Mouse (Mus musculus) kidney, adult 10 weeks (tissue): ENCODE measurements around the gene Gm13696. TPM values are rescaled to one million over a fixed set of nuclear protein-coding genes. Genes with fewer than 3 reads are reported as not detected.

Source experiments
- polyA plus RNA-seq: library from polyadenylated mRNA; stranded (reverse); fragments of 350-450 nt; fragmentation: Illumina TruSeq; extraction: RNeasy Lipid Tissue Mini Kit (QIAGEN cat#74804); gene quantifications from one replicate; pipeline ENCODE4 v1.2.3, GENCODE M21; 2014; ENCODE audit warnings: low read depth, low replicate concordance

The Gm13696 gene
- not detected for polyA plus RNA-seq

DNA sequence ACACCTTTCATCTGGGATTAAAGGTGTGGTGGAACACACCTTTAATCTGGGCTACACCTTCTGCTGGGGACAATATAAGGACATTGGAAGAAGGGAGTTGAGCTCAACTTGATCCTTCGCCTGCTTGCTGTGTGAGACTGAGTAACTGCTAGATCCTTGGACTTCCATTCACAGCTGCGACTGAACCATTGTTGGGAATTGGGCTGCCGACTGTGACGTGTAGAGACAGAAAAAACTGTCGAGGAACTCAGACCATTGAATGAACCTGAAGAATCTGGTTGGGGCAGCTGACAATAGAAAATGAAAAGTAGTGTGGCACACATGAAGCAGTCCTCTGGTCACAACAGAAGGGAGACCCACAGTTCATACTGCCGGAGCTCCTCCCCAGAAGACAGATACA is at the start of gene Gm13696:
Gm13696 (plus strand) TSS at position 301 of the 400 bp plus-strand sequence.

DNA sequence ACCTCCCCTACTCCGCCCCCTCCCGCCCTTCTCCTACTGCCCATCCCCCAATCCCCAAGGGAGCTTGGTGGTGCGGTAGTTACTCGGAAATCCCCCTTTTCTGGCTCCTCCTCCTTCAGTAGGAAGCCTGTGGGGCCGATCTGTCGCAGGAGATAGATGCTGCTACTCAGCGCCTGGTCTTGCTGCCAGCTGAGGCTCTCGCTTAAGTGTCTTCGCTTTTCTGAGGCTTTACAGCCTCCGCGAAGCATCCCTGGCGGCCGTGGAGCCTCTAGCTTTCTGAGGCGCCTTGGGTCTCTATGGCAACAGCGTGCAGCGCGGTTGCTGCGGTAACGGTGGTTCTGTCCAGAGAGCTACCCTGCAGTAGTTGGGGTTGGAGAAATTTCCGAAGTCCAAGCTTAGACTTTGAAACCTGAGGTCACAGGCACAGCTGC is 32.0 kb upstream of the Gm13696 start, which contains the start of gene Zswim2:
Zswim2 (minus strand) TSS at position 298 of the 431 bp plus-strand sequence.

DNA sequence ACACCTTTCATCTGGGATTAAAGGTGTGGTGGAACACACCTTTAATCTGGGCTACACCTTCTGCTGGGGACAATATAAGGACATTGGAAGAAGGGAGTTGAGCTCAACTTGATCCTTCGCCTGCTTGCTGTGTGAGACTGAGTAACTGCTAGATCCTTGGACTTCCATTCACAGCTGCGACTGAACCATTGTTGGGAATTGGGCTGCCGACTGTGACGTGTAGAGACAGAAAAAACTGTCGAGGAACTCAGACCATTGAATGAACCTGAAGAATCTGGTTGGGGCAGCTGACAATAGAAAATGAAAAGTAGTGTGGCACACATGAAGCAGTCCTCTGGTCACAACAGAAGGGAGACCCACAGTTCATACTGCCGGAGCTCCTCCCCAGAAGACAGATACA is 17.5 kb upstream of the Gm13696 start, which contains the start of gene Gm13698:
Gm13698 (plus strand) TSS at position 301 of the 400 bp plus-strand sequence.

DNA sequence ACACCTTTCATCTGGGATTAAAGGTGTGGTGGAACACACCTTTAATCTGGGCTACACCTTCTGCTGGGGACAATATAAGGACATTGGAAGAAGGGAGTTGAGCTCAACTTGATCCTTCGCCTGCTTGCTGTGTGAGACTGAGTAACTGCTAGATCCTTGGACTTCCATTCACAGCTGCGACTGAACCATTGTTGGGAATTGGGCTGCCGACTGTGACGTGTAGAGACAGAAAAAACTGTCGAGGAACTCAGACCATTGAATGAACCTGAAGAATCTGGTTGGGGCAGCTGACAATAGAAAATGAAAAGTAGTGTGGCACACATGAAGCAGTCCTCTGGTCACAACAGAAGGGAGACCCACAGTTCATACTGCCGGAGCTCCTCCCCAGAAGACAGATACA is 11.7 kb upstream of the Gm13696 start, which contains the start of gene Gm13693:
Gm13693 (plus strand) TSS at position 301 of the 400 bp plus-strand sequence.

GRCm38 (mm10) chr2:83967013-83967412 is 5.9 kb upstream of the Gm13696 start, which contains the start of gene Gm13695:
Gm13695 (plus strand) TSS chr2:83967313.

DNA sequence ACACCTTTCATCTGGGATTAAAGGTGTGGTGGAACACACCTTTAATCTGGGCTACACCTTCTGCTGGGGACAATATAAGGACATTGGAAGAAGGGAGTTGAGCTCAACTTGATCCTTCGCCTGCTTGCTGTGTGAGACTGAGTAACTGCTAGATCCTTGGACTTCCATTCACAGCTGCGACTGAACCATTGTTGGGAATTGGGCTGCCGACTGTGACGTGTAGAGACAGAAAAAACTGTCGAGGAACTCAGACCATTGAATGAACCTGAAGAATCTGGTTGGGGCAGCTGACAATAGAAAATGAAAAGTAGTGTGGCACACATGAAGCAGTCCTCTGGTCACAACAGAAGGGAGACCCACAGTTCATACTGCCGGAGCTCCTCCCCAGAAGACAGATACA is 5.7 kb downstream of the Gm13696 start, which contains the start of gene Gm13694:
Gm13694 (plus strand) TSS at position 301 of the 400 bp plus-strand sequence.

DNA sequence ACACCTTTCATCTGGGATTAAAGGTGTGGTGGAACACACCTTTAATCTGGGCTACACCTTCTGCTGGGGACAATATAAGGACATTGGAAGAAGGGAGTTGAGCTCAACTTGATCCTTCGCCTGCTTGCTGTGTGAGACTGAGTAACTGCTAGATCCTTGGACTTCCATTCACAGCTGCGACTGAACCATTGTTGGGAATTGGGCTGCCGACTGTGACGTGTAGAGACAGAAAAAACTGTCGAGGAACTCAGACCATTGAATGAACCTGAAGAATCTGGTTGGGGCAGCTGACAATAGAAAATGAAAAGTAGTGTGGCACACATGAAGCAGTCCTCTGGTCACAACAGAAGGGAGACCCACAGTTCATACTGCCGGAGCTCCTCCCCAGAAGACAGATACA is 11.5 kb downstream of the Gm13696 start, which contains the start of gene Gm13697:
Gm13697 (plus strand) TSS at position 301 of the 400 bp plus-strand sequence.

GRCm38 (mm10) chr2:83990253-83990652 is 17.3 kb downstream of the Gm13696 start, which contains the start of gene Gm13691:
Gm13691 (plus strand) TSS chr2:83990553.

Other genes starting within 250 kb of the Gm13696 start
- 170 TPM for gene Itgav, start 248.7 kb upstream of the Gm13696 start, polyA plus RNA-seq
- gene Fam171b, start 160.5 kb upstream of the Gm13696 start, polyA plus RNA-seq, result 0.57 TPM
- gene Zswim2, start 31.9 kb upstream of the Gm13696 start, polyA plus RNA-seq, result not detected
- not detected for gene Gm13698, start 17.4 kb upstream of the Gm13696 start, polyA plus RNA-seq
- not detected for gene Gm13693, start 11.6 kb upstream of the Gm13696 start, polyA plus RNA-seq
- gene Gm13695, start 5.8 kb upstream of the Gm13696 start, polyA plus RNA-seq, result not detected
- gene Gm13694, start 5.8 kb downstream of the Gm13696 start, polyA plus RNA-seq, result not detected
- gene Gm13697, start 11.6 kb downstream of the Gm13696 start, polyA plus RNA-seq, result not detected
- gene Gm13691, start 17.4 kb downstream of the Gm13696 start, polyA plus RNA-seq, result not detected